Mouse (Mus musculus) stomach, embryonic 16.5 days (tissue): ENCODE data around the gene Zdhhc4. TPM values are rescaled to one million over a fixed set of nuclear protein-coding genes. Genes with fewer than 3 reads are reported as not detected.

Experiments used
- ATAC-seq: fragments of 200-750 bp; cut with Nextera tagmentation; 2 replicates; pipeline ENCODE4 v1.8.0; 2017; ENCODE audit warnings: moderate number of reproducible peaks, moderate TSS enrichment; ENCODE audit not compliant: insufficient read depth, low FRiP score
- H3K27ac ChIP-seq: fragments of 300-500 bp; sonication (generic); 2 replicates; pipeline ENCODE4 v1.5.1; 2014; ENCODE audit warnings: low read length
- H3K27me3 ChIP-seq: fragments of 300-500 bp; sonication (generic); 2 replicates; pipeline ENCODE4 v1.6.1; 2014; ENCODE audit warnings: low read length, control low read depth, mixed read lengths; ENCODE audit not compliant: control insufficient read depth, insufficient read depth
- H3K36me3 ChIP-seq: fragments of 300-500 bp; sonication (generic); 2 replicates; pipeline ENCODE4 v1.6.1; 2014; ENCODE audit warnings: low read length; ENCODE audit not compliant: control insufficient read depth, insufficient read depth
- H3K4me1 ChIP-seq: fragments of 300-500 bp; sonication (generic); 2 replicates; pipeline ENCODE4 v1.6.1; 2014; ENCODE audit warnings: low read length, control low read depth, mixed read lengths; ENCODE audit not compliant: control insufficient read depth, insufficient read depth
- H3K4me2 ChIP-seq: fragments of 300-500 bp; sonication (generic); 2 replicates; pipeline ENCODE4 v1.6.1; 2014; ENCODE audit warnings: low read depth, low read length, mixed read lengths
- H3K4me3 ChIP-seq: fragments of 300-500 bp; sonication (generic); replicated peaks from 2 replicates; pipeline ENCODE4 v1.5.1; 2014; ENCODE audit warnings: mild to moderate bottlenecking, low read length
- H3K9ac ChIP-seq: fragments of 300-500 bp; sonication (generic); 2 replicates; pipeline ENCODE4 v1.6.1; 2014; ENCODE audit warnings: low read length
- H3K9me3 ChIP-seq: fragments of 300-500 bp; sonication (generic); replicated peaks from 2 replicates; pipeline ENCODE4 v1.6.1; 2016; ENCODE audit warnings: low read length, control low read depth; ENCODE audit not compliant: control insufficient read depth
- WGBS: fragments of 180-500 bp; shearing (Covaris S2); extraction: QIAGEN DNeasy Blood & Tissue Kit; methylation state at CpG from one replicate; pipeline ENCODE4 v1.1.7; 2014; 5-methylcytosine and 5-hydroxymethylcytosine counted together
- polyA plus RNA-seq: library from polyadenylated mRNA; unstranded; fragments of >200 nt; fragmentation: Nextera tagmentation; extraction: Ambion mirVana; gene quantifications from 2 replicates; pipeline ENCODE4 v1.2.1, GENCODE M21; 2015

The Zdhhc4 gene
- polyA plus RNA-seq, 1 experiment from 2014 or later, result 63.6 TPM

- no peaks in the 10 kb centered on the region for H3K4me1 ChIP-seq
- peak overlapping the region; percentile 72 for H3K9ac ChIP-seq
- no peak overlapping the region for H3K27ac ChIP-seq
- peak overlapping the region; percentile 78 for H3K4me2 ChIP-seq
- peaks cover 27% of the 10 kb centered on the region for H3K27me3 ChIP-seq
- H3K4me3 ChIP-seq, result peak overlapping the region; percentile 52
- H3K9me3 ChIP-seq, result no peaks in the 10 kb centered on the region
- under 1% methylated on average over 47 of the region's 47 CpGs for WGBS
- H3K36me3 ChIP-seq, result no peaks in the 10 kb centered on the region
- peak; percentile 63; the same call in 1 of the 2 replicates for ATAC-seq
Measured at GRCm38 (mm10) chr5:143363678-143364615, 34.9 kb upstream of the Zdhhc4 start.

- no peaks in the 10 kb centered on the region for H3K9me3 ChIP-seq
- H3K4me2 ChIP-seq, result no peak overlapping the region
- H3K27me3 ChIP-seq, result peaks cover 32% of the 10 kb centered on the region
- H3K9ac ChIP-seq, result no peak overlapping the region
- no peaks in the 10 kb centered on the region for H3K36me3 ChIP-seq
- 51% methylated on average over 7 of the region's 7 CpGs for WGBS
- no peak overlapping the region for H3K27ac ChIP-seq
- peaks cover 6% of the 10 kb centered on the region; the same call in 1 of the 2 replicates for H3K4me1 ChIP-seq
- no peak for ATAC-seq
- no peak overlapping the region for H3K4me3 ChIP-seq
Measured at GRCm38 (mm10) chr5:143361428-143361827, 32.4 kb upstream of the Zdhhc4 start.

- Histone ChIP-seq H3K27ac (no peak overlapping the region), H3K4me3 (no peak overlapping the region), H3K27me3 (peaks cover 24% of the 10 kb centered on the region), H3K9ac (no peak overlapping the region), H3K9me3 (no peaks in the 10 kb centered on the region), H3K4me1 (peaks cover 6% of the 10 kb centered on the region; the same call in 1 of the 2 replicates), H3K4me2 (no peak overlapping the region), H3K36me3 (no peaks in the 10 kb centered on the region)
- WGBS, result 64% methylated on average over 5 of the region's 5 CpGs
- no peak for ATAC-seq
Measured at GRCm38 (mm10) chr5:143360000-143360399, 30.9 kb upstream of the Zdhhc4 start.

GRCm38 (mm10) chr5:143359263-143359662, 30.2 kb upstream of the Zdhhc4 start:
- Histone ChIP-seq H3K9ac (no peak overlapping the region), H3K4me2 (no peak overlapping the region), H3K4me1 (peaks cover 6% of the 10 kb centered on the region; the same call in 1 of the 2 replicates), H3K9me3 (no peaks in the 10 kb centered on the region), H3K36me3 (no peaks in the 10 kb centered on the region), H3K4me3 (no peak overlapping the region), H3K27me3 (peaks cover 18% of the 10 kb centered on the region), H3K27ac (no peak overlapping the region)
- no peak for ATAC-seq
- 34% methylated on average over 7 of the region's 7 CpGs for WGBS

- H3K9me3 ChIP-seq, result no peaks in the 10 kb centered on the region
- H3K4me1 ChIP-seq, result peaks cover 6% of the 10 kb centered on the region; the same call in 1 of the 2 replicates
- no peaks in the 10 kb centered on the region for H3K36me3 ChIP-seq
- 4% methylated on average over 27 of the region's 28 CpGs for WGBS
- H3K9ac ChIP-seq, result no peak overlapping the region
- H3K27ac ChIP-seq, result no peak overlapping the region
- peaks cover 16% of the 10 kb centered on the region for H3K27me3 ChIP-seq
- H3K4me2 ChIP-seq, result peak overlapping the region; percentile 21
- H3K4me3 ChIP-seq, result no peak overlapping the region
- ATAC-seq, result no peak
Measured at GRCm38 (mm10) chr5:143357564-143357963, 28.5 kb upstream of the Zdhhc4 start.

- peak within 1 kb of the TSS; percentile 21 for H3K4me2 ChIP-seq
- no peak for ATAC-seq
- no peaks in the 10 kb centered on the region for H3K9me3 ChIP-seq
- WGBS, result 22% methylated on average over 17 of the region's 17 CpGs
- H3K27ac ChIP-seq, result no peak within 1 kb of the TSS
- H3K4me3 ChIP-seq, result no peak within 1 kb of the TSS
- H3K4me1 ChIP-seq, result peaks cover 6% of the 10 kb centered on the region; the same call in 1 of the 2 replicates
- peaks cover 16% of the 10 kb centered on the region for H3K27me3 ChIP-seq
- H3K9ac ChIP-seq, result no peak within 1 kb of the TSS
- no peaks in the 10 kb centered on the region for H3K36me3 ChIP-seq
Measured at GRCm38 (mm10) chr5:143356686-143357388, 27.8 kb upstream of the Zdhhc4 start, which contains the start of gene Grid2ip. Grid2ip (plus strand) TSS chr5:143357338.

- Histone ChIP-seq H3K9ac (no peak overlapping the region), H3K4me1 (peaks cover 6% of the 10 kb centered on the region; the same call in 1 of the 2 replicates), H3K4me2 (no peak overlapping the region), H3K9me3 (no peaks in the 10 kb centered on the region), H3K4me3 (no peak overlapping the region), H3K36me3 (no peaks in the 10 kb centered on the region), H3K27me3 (peaks cover 16% of the 10 kb centered on the region), H3K27ac (no peak overlapping the region)
- ATAC-seq, result no peak
- 32% methylated on average over 5 of the region's 5 CpGs for whole genome bisulfite sequencing
Measured at GRCm38 (mm10) chr5:143356017-143356416, 27.0 kb upstream of the Zdhhc4 start.

GRCm38 (mm10) chr5:143346367-143346766, 17.3 kb upstream of the Zdhhc4 start:
- WGBS, result 73% methylated on average over 8 of the region's 8 CpGs
- H3K9me3 ChIP-seq, result no peaks in the 10 kb centered on the region; the same call in 1 of the 2 replicates

GRCm38 (mm10) chr5:143339603-143340002, 10.5 kb upstream of the Zdhhc4 start:
- H3K27me3 ChIP-seq, result no peaks in the 10 kb centered on the region
- no peak for ATAC-seq
- no peaks in the 10 kb centered on the region for H3K36me3 ChIP-seq
- H3K27ac ChIP-seq, result no peak overlapping the region
- no peak overlapping the region for H3K4me2 ChIP-seq
- no peaks in the 10 kb centered on the region for H3K4me1 ChIP-seq
- H3K4me3 ChIP-seq, result no peak overlapping the region
- WGBS, result 47% methylated on average over 6 of the region's 6 CpGs
- no peaks in the 10 kb centered on the region for H3K9me3 ChIP-seq
- no peak overlapping the region for H3K9ac ChIP-seq

More at GRCm38 (mm10) chr5:143346367-143346766, 17.3 kb upstream of the Zdhhc4 start:
- Histone ChIP-seq H3K4me3 (no peak overlapping the region), H3K9ac (no peak overlapping the region), H3K4me1 (no peaks in the 10 kb centered on the region), H3K4me2 (no peak overlapping the region), H3K27ac (no peak overlapping the region), H3K27me3 (no peaks in the 10 kb centered on the region), H3K36me3 (no peaks in the 10 kb centered on the region)
- ATAC-seq, result no peak
